ENCODE assay signal across 23 mouse cellular contexts in genomic region chr6:59163407-59163806, GRCm38 (mm10).
"Had no signal": no experiment of that assay in that cellular context is flagged by ENCODE, and none has a peak within 500 bp of the region (broad histone marks: within the 10 kb centered on the region; RNA-seq: fewer than 3 reads in every experiment).

No protein-coding gene starts in this region.

- ATAC-seq: liver, postnatal 0 days; lung, postnatal 0 days; midbrain, embryonic 16.5 days had no signal

- H3K4me1 ChIP-seq: lung, embryonic 15.5 days; megakaryocyte, embryonic 14.5 days; midbrain, embryonic 10.5 days; midbrain, embryonic 12.5 days; neural tube, embryonic 13.5 days; neural tube, embryonic 15.5 days had no signal

- H3K27me3 ChIP-seq: lung, embryonic 15.5 days; megakaryocyte, embryonic 14.5 days; midbrain, embryonic 12.5 days; neural tube, embryonic 13.5 days; neural tube, embryonic 15.5 days had no signal

- H3K27ac ChIP-seq: lung, embryonic 15.5 days; macrophage; midbrain, embryonic 10.5 days; midbrain, embryonic 12.5 days; neural tube, embryonic 13.5 days; neural tube, embryonic 15.5 days had no signal

- DNase-seq: liver, postnatal 0 days; lung, adult 2 months; lung, postnatal 14 days; lung, postnatal 36 days; midbrain, embryonic 14.5 days; retina, postnatal 1 day; right cerebral cortex, adult 18-20 months; right cerebral cortex, postnatal 25 days; right cerebral cortex, postnatal 4 days; spleen, adult 18-20 months; thymus, adult 18-20 months; thymus, postnatal 14 days; thymus, postnatal 36 days had no signal

- H3K4me3 ChIP-seq: lung, embryonic 15.5 days; megakaryocyte, embryonic 14.5 days; midbrain, embryonic 10.5 days; midbrain, embryonic 12.5 days; myocyte; neural tube, embryonic 13.5 days; neural tube, embryonic 15.5 days had no signal
